Mouse (Mus musculus) cerebellum, adult 2 months (tissue): ENCODE data around the gene Etl4.

Experiments
- CTCF ChIP-seq: fragments of 200-500 bp; IDR thresholded peaks from 2 replicates; pipeline ENCODE4 v1.5.1; 2011; ENCODE audit warnings: low read depth, mild to moderate bottlenecking, control low read depth, low read length, moderate library complexity, borderline replicate concordance; ENCODE audit not compliant: insufficient read depth
- POLR2A ChIP-seq: fragments of 200-500 bp; IDR thresholded peaks from 2 replicates; pipeline ENCODE4 v1.6.1; 2011; ENCODE audit warnings: low read length, control low read depth, borderline replicate concordance; ENCODE audit not compliant: insufficient read depth

GRCm38 (mm10) chr2:19869167-19869566, 40.4 kb upstream of the Etl4 start:
- no peak for TF ChIP-seq POLR2A
- TF ChIP-seq CTCF, result no peak
